16 mouse cellular contexts compared by ENCODE assay signal in genomic region chr2:13450470-13450869, GRCm38 (mm10). TPM values are rescaled to one million over a fixed set of nuclear protein-coding genes. Genes with fewer than 3 reads are reported as not detected.
DNase-seq lines count a peak whose midpoint lies in the region; ATAC-seq lines count a peak whose summit lies in the region.
"Had no signal": no experiment of that assay in that cellular context is flagged by ENCODE, and none has a peak within 500 bp of the region (broad histone marks: within the 10 kb centered on the region; RNA-seq: fewer than 3 reads in every experiment).

No protein-coding gene starts in this region.

- no peaks in the 10 kb centered on the region for H3K36me3 ChIP-seq in limb, embryonic 10.5 days
- H3K36me3 ChIP-seq in neural tube, embryonic 11.5 days (ENCODE audit: control insufficient read depth, insufficient read depth, low read length) = no peaks in the 10 kb centered on the region
- H3K36me3 ChIP-seq: forebrain, embryonic 10.5 days had no signal

- H3K27me3 ChIP-seq in limb, embryonic 10.5 days (ENCODE audit: low read depth, poor library complexity, severe bottlenecking) = no peaks in the 10 kb centered on the region
- no peaks in the 10 kb centered on the region for H3K27me3 ChIP-seq in neural tube, embryonic 11.5 days (ENCODE audit: control insufficient read depth, insufficient read depth, low read length)
- H3K27me3 ChIP-seq: CH12.LX had no signal

- intact Hi-C loops in heart, postnatal 10 days (cut with DNase I) = no loop called here

- H3K4me2 ChIP-seq in neural tube, embryonic 11.5 days (ENCODE audit: low read depth) = no peak overlapping the region

- WGBS in limb, embryonic 10.5 days = 29% methylated on average over 2 of the region's 2 CpGs
- WGBS in neural tube, embryonic 11.5 days = 53% methylated on average over 2 of the region's 2 CpGs

- ATAC-seq in neural tube, embryonic 11.5 days (ENCODE audit: insufficient read depth, low FRiP score, low TSS enrichment) = no peak

- H3K4me3 ChIP-seq in limb, embryonic 10.5 days = no peak overlapping the region
- no peak overlapping the region for H3K4me3 ChIP-seq in neural tube, embryonic 11.5 days (ENCODE audit: low read depth, low read length)
- H3K4me3 ChIP-seq: forebrain, embryonic 10.5 days had no signal

- H3K9me3 ChIP-seq in limb, embryonic 10.5 days (replicated peaks) = no peaks in the 10 kb centered on the region
- no peaks in the 10 kb centered on the region for H3K9me3 ChIP-seq in neural tube, embryonic 11.5 days (ENCODE audit: control insufficient read depth, low read length)
- H3K9me3 ChIP-seq: forebrain, embryonic 10.5 days had no signal

- no peak overlapping the region for H3K27ac ChIP-seq in limb, embryonic 10.5 days
- no peak overlapping the region for H3K27ac ChIP-seq in neural tube, embryonic 11.5 days (ENCODE audit: low read depth, low read length)
- H3K27ac ChIP-seq: forebrain, embryonic 10.5 days; liver, embryonic 14.5 days; macrophage had no signal

- peaks cover 26% of the 10 kb centered on the region for H3K4me1 ChIP-seq in limb, embryonic 10.5 days
- H3K4me1 ChIP-seq in neural tube, embryonic 11.5 days (ENCODE audit: control insufficient read depth, insufficient read depth, low read length) = 0 out of 2 replicates have a peak, but pooled peaks cover 2% of the 10 kb centered on the region

- H3K9ac ChIP-seq in neural tube, embryonic 11.5 days (ENCODE audit: low read length) = no peak overlapping the region
- H3K9ac ChIP-seq: liver, embryonic 14.5 days had no signal

- peak; percentile 2 to 7 for DNase-seq in heart, adult 9 months (ENCODE audit: low spot score in 2 of 2)
- DNase-seq in heart, postnatal 10 days = no peak
- DNase-seq in embryo, embryonic 11 days = peak; percentile 52
- peak; percentile 49 for DNase-seq in limb, embryonic 10.5 days (ENCODE audit: low spot score)
- peak; percentile 22 for DNase-seq in neural tube, embryonic 11.5 days (ENCODE audit: low spot score)
- DNase-seq in cerebellum, postnatal 14 days = no peak
- DNase-seq in urinary bladder, adult 18-20 months (ENCODE audit: low spot score in 2 of 2) = no peak
- no peak for DNase-seq in cerebellum, adult 18-20 months
- DNase-seq: cerebellum, postnatal 36 days; gastrocnemius, postnatal 36 days; heart, postnatal 14 days; kidney, adult 9 months had no signal

RNA-seq across cellular contexts. Expression of gene Cubn, which starts 41.1 kb away (rescaled TPM):
- 1 to 10 TPM; 1.6 to 1.7 TPM for total RNA-seq in heart, postnatal 10 days (2021)
- 0.05 TPM in 2 replicates for polyA plus RNA-seq in limb, embryonic 10.5 days (2016; fragmentation: Nextera tagmentation; extraction: Ambion mirVana)
- 0.19 and 0.29 TPM in 2 replicates for polyA plus RNA-seq in neural tube, embryonic 11.5 days (2014; fragmentation: Nextera tagmentation; extraction: Ambion mirVana)
- polyA plus RNA-seq: macrophage had no signal

Comparison
In these comparisons a context has a peak if more than half of its experiments do, and no peak if none do; other contexts are left out.
1. DNase-seq: peak in heart, adult 9 months (2 of 2), embryo, embryonic 11 days (single experiment), limb, embryonic 10.5 days (single experiment) and neural tube, embryonic 11.5 days (single experiment); none in heart, postnatal 10 days (0 of 2), cerebellum, postnatal 14 days (0 of 2), urinary bladder, adult 18-20 months (0 of 2) and cerebellum, adult 18-20 months (0 of 2).